Mouse (Mus musculus): ENCODE measurements around the gene Dcakd.

Gene Dcakd

DNA sequence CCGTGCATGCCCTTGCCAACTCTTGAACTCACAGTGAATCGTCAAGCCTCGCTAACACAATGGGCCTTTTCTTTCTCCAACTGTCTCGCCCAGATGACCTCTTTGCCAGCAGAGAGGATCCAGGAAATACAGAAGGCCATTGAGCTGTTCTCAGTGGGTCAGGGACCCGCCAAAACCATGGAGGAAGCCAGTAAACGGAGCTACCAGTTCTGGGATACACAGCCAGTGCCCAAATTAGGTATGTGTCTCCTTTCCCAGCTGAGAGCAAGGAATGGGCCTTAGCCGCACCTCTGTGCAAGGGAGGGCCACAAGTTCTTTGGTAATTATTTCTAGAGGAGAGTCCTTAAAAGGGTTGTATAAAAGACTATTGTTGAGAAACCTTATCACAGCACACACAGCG is 18.2 kb upstream of the Dcakd start:
- DNase-seq (ENCODE audit: low spot score), result no peak

DNA sequence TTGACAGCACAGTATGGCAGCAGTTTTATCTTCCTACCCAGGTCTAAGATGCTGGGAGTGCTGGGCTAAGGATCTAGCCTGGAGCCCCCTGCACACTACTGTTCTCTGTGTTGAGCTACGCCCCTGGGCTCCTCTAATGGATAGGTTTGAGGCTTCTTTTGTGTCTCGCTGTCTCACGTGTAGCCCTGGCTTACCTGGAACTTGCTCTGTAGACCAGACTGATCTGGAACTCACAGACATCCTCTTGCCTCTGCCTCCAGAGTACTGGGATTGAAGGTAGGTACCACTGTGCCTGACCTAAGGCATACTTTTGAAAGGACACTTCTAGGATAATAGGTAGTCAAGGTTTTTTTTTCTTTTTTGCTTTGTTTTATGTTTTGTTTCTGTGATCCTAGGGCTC is 15.8 kb upstream of the Dcakd start:
- no peak for DNase-seq (ENCODE audit: low spot score)

DNA sequence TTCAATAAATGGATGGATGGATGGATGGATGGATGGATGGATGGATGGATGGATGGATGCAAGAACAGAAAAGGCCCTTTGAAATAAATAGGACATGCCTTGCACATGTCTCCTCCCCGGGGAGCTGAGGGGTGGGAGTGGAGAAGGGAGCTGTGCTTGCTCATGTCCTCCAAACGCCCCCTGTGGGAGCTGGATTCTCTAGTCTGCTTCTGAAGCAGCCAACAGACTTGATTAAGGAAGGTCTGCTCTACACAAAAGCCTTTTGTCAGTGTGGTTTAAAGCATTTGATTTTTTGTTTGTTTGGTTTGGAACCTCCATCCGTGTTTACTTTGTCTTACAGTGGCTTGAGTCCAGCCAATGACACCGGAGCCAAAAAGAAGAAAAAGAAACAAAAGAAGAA is 14.7 kb upstream of the Dcakd start:
- DNase-seq (ENCODE audit: low spot score), result no peak

- no peak for DNase-seq (ENCODE audit: low spot score)
These were observed 9.9 kb upstream of the Dcakd start for GRCm38 (mm10) chr11:103038037-103038436.

GRCm38 (mm10) chr11:103036881-103037465 is 8.8 kb upstream of the Dcakd start:
- DNase-seq (ENCODE audit: low spot score), result no peak

DNA sequence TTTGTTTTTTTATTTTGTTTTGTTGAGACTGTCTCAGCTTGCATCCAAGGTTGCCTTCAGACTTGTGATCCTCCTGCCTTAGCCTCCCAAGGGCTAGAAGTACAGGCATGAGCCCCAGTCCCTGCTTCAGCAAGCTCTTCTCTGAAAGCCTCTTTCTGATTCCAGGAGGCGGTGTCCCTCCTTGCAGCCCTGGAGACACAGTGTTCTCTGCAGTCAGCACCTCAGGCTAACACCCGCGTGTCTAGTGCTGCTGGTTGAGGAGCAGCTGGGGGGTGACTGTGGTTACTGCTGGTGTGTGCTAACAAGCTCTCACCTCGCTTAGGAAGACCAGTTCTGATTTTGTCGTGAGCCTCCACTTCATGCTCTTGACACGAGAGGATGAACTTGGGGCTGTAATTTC is 6.9 kb upstream of the Dcakd start:
- DNase-seq (ENCODE audit: low spot score), result no peak

DNA sequence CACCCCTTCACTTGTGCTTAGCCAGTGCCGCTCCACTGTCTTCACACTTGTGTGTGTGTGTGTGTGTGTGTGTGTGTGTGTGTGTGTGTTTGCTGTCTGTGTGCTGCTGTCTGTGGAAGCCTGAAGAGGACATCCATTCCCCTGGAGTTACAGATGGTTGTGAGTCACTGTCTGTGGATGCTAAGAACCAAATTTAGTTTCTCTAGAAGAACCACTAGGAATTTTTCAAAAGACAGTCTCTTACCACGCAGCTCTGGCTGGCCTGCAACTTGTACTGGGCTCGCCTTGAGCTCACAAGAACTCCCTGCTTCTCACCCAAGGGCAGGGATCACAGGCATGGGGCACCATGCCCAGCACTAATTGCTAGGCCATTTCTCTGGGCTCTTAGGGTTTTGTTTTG is 4.9 kb upstream of the Dcakd start:
- no peak for DNase-seq (ENCODE audit: low spot score)

DNA sequence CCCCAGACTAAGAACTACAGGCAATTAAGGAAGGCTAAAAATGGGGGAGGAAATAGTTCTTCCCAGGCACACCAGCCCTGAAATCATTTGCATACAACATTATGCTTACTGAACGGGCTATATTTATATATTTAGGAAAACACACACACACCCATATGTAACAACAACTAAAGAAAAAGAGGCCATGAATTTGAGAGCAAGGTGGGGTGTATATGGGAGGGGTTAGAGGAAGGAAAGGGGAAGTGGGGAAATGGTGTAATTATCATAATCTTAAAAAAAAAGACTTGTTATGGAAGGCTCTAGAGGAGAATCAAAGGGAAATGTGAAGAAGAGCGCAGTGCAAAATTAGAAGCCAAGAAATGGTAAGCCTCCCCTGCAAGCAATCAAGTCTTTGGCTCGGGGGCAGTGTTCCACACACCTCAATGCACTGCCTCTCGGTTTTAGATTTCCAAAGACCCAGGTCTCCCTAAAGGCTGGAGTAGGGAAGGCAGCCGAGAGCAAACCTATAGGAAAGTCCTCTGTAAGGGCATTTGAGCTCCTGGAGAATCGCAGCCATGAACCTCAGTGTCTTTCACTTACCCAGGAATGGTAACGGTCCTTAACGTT is 460 bp downstream of the Dcakd start:
- no peak for DNase-seq (ENCODE audit: low spot score)

GRCm38 (mm10) chr11:103026901-103027300 is 1.2 kb downstream of the Dcakd start:
- DNase-seq (ENCODE audit: low spot score), result no peak

- DNase-seq (ENCODE audit: low spot score), result no peak
These were observed 4.2 kb downstream of the Dcakd start for GRCm38 (mm10) chr11:103023974-103024373.

GRCm38 (mm10) chr11:103020713-103021335 is 7.3 kb downstream of the Dcakd start:
- DNase-seq (ENCODE audit: low spot score), result no peak

DNA sequence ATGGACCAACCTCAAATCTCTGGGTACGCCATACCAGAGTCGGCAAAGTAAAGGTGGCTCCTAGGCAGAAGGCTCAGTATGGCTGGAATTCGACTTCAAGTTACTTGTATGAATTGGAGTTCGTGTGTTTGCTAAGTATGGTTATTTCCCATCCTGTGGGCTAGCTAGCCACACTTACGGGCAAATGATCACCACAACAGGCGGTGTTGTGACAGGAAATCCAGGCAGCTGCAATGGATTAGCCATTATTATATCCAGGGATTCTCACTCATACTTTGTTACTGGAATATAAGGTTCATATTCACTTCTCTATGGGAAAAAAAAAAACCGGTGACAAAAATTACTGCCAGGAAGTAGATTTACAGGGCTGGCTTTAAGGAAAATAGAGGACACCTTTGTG is 8.8 kb downstream of the Dcakd start:
- no peak for DNase-seq (ENCODE audit: low spot score)

DNA sequence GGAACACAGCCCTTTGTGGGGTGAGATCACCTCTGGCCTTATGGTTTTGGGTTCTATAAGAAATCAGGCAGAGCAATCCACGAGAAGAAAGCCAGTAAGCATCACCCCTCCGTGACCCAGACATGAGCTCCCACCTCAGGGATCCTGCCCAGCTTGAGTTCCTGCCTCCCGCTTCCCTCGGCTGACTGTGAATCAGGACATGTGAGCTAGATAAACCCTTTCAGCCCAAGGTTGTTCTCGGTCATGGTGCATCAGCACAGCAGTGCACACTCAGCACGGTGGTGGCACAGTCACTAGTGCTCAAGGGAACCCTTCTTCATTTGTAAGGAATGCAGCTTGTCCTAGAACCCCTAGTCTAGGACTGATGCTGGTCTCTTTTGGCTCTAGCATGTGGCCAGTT is 9.3 kb downstream of the Dcakd start:
- no peak for DNase-seq (ENCODE audit: low spot score)

DNA sequence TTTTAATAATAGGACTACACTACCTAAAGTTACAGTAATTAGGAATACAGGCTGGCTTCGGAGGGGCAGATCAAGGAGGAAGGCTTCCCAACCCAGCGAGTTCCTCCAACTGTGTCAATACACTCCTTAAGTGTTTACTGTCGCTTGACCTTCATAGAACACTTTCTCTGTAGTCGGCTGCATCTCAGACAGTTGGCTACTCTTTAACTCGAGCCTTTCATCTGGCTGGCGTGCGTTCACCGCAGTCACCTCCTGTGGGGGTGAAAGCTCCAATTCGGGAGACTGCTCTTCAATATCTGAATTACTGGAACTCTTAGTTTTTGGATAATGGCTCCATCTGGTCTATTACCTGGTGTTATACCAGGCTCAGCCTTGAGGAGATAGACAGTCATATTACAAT is 10.5 kb downstream of the Dcakd start:
- no peak for DNase-seq (ENCODE audit: low spot score)

DNA sequence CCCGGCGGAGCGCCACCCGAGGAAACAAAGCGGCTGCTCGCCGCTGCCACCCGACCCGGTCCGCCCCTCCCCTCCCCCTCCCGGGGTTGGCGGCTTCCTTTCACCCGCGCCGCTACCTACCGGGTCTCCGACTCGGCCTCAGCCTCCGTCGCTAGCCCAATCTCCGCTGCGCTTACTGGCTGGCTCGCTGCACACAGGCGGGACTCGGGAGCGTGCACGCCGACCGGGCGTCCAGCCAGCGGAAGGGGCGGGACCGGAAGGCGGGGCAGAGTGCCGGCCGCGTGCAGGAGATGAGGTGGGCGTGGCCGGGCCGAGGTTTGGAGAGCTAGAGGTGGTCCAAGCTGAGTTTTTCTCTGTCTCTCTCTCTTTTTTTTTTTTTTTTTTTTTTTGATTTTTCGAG is 11.2 kb downstream of the Dcakd start:
- DNase-seq (ENCODE audit: low spot score), result peak; percentile 100

DNA sequence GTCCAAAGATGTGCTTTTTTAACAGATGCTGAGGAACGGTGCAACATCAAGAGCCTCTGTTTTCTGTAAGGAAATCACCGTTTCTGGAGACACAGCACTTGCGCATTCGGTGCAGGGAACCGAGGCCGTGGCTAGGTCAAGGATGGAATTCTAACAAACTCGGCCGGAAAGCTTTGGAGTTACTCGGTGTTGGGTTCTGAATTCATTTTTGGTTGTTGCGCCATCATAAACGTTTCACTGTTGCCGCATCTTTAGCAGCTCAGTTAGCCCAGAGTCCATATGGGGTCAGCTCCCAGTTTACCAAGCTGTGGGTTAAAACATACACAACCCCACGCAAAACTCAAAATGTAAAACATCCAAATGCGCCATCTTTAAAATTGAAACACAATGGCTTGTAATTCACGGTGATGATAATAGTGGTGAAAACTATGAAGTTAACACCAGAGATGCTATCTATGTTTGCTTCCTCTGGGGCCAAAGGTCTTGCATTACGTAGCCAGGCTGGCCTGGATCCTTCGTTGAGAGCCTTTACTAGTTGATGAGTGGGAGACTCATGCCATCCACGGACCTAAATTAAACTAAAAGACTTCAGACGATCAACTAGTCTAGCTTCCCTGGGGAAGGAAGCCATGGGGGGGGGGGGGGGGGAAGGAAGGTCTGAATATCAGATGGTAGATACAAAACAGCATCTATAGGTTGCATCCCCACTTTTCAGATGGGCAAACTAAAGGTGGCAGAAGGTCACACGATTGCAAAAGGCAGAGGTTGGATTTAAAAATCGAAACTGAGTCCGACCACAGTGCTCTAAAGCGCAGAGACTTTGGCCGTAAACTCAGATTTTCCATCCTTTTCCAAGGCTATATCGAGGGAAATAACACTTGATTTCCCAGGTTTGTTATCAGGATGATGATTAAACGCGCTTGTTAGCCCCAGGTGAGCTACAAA is 12.0 kb downstream of the Dcakd start:
- no peak for DNase-seq (ENCODE audit: low spot score)

DNA sequence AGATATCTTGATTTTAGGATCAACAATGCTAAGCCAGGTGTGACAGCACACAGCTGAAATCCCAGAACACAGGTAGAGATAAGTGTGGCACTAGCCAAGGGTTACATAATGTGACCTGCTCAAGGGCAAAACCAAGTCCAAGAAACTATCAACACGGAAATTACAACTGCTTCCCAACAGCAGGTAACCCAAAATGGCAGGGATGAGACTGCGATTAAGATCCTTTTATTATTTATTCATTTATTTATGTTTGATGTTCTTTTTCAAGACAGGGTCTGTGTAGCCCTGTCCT is 17.0 kb downstream of the Dcakd start:
- DNase-seq (ENCODE audit: low spot score), result no peak

- no peak for DNase-seq (ENCODE audit: low spot score)
These were observed 17.5 kb downstream of the Dcakd start for GRCm38 (mm10) chr11:103010454-103011205.

GRCm38 (mm10) chr11:103009208-103009607 is 18.9 kb downstream of the Dcakd start:
- peak; percentile 67 for DNase-seq (ENCODE audit: low spot score)

DNA sequence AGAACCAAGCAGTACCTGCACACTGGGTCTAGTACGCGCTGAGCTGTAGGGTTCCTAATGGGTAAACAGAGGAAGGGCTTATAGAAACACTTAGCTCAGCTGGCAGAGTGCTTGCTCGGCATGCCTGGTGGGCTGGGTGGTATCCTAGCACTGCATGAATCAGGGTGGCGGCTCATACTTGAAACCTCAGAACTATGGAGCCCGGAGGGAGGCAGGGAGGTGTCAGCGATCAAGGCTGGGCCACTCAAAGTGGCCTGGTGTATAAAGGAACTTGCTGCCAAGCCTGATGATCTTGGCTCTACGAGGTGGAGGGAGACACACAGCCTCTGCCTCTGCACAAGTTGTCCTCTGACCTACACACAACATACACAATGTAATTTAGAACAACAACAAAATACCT is 19.6 kb downstream of the Dcakd start:
- no peak for DNase-seq (ENCODE audit: low spot score)

DNA sequence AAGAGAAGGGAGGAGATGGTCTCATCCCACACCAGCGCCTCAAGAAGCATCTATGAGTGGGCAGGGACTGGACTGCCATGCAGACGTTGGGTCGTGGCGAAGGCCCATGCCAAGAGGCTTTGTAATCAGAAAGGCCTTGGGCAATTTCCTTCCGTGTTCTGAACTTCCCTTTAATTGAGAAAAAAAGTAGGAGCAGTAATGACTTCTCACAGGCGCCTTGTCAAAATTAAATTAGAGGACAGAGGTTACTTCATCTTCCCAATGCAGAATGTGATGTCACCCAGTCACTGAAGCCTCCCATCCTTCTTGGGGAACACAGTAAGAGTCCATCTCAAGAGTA is 21.2 kb downstream of the Dcakd start:
- no peak for DNase-seq (ENCODE audit: low spot score)

GRCm38 (mm10) chr11:103006286-103007000 is 21.7 kb downstream of the Dcakd start:
- DNase-seq (ENCODE audit: low spot score), result no peak

Data from testis, postnatal 10 days (tissue).